Mouse (Mus musculus) thymus, adult 2 months (tissue): ENCODE measurements around the gene Gm7694.

Source experiments
- CTCF ChIP-seq: fragments of 200-500 bp; IDR thresholded peaks from 2 replicates; pipeline ENCODE4 v1.5.1; 2012; ENCODE audit warnings: mild to moderate bottlenecking, control low read depth, low read length, moderate library complexity, borderline replicate concordance; ENCODE audit not compliant: control insufficient read depth, poor library complexity, insufficient read depth; ENCODE audit errors: extremely low read depth
- POLR2A ChIP-seq: fragments of 200-500 bp; IDR thresholded peaks from 2 replicates; pipeline ENCODE4 v1.6.1; 2012; ENCODE audit warnings: mild to moderate bottlenecking, low read length, control low read depth, moderate library complexity; ENCODE audit not compliant: control insufficient read depth, poor library complexity, insufficient read depth; ENCODE audit errors: extremely low read depth

GRCm38 (mm10) chr1:170301686-170302085, 4.4 kb downstream of the Gm7694 start:
- TF ChIP-seq CTCF (no peak), POLR2A (no peak)
